Mouse (Mus musculus) common myeloid progenitor, adult 5-6 weeks (primary cell): ENCODE results near the gene Ak1. TPM values are rescaled to one million over a fixed set of nuclear protein-coding genes. Genes with fewer than 3 reads are reported as not detected.

Experiments used
- ATAC-seq: replicated peaks from 2 replicates; pipeline ENCODE4 v1.8.0; 2016; ENCODE audit warnings: low read depth, mild to moderate bottlenecking, moderate TSS enrichment, inconsistent platforms; ENCODE audit not compliant: poor library complexity, severe bottlenecking
- total RNA-seq: library from RNA; stranded (forward); fragments of 200-1000, 187-1606 nt; gene quantifications from 2 replicates; pipeline ENCODE4 v1.2.3, GENCODE M21; 2017

The Ak1 gene
- total RNA-seq, 1 experiment from 2014 or later, result 3.5 TPM

- peak; percentile 50 for ATAC-seq
Observed at GRCm38 (mm10) chr2:32646379-32647056, 25.0 kb downstream of the Ak1 start, which contains the start of gene Eng. Eng (plus strand) TSS chr2:32646595.

- no peak for ATAC-seq
Observed at GRCm38 (mm10) chr2:32647366-32647765, 25.8 kb downstream of the Ak1 start.

- no peak for ATAC-seq
Observed at GRCm38 (mm10) chr2:32653764-32654163, 32.2 kb downstream of the Ak1 start.

GRCm38 (mm10) chr2:32654743-32655393 is 33.3 kb downstream of the Ak1 start:
- peak; percentile 64 for ATAC-seq

GRCm38 (mm10) chr2:32655394-32655744 is 33.8 kb downstream of the Ak1 start:
- ATAC-seq, result no peak

- no peak for ATAC-seq
Observed at GRCm38 (mm10) chr2:32655826-32656225, 34.3 kb downstream of the Ak1 start.

GRCm38 (mm10) chr2:32658873-32659272 is 37.3 kb downstream of the Ak1 start:
- ATAC-seq, result peak; percentile 41

- ATAC-seq, result no peak
Observed at GRCm38 (mm10) chr2:32661509-32662107, 40.0 kb downstream of the Ak1 start.

- ATAC-seq, result no peak
Observed at GRCm38 (mm10) chr2:32662291-32662690, 40.7 kb downstream of the Ak1 start.

- ATAC-seq, result no peak
Observed at GRCm38 (mm10) chr2:32665345-32665744, 43.8 kb downstream of the Ak1 start.

GRCm38 (mm10) chr2:32665853-32666252 is 44.3 kb downstream of the Ak1 start:
- no peak for ATAC-seq

- no peak for ATAC-seq
Observed at GRCm38 (mm10) chr2:32667775-32668174, 46.2 kb downstream of the Ak1 start.

GRCm38 (mm10) chr2:32668176-32668575 is 46.6 kb downstream of the Ak1 start:
- ATAC-seq, result no peak

GRCm38 (mm10) chr2:32669876-32670275 is 48.3 kb downstream of the Ak1 start:
- no peak for ATAC-seq

- no peak for ATAC-seq
Observed at GRCm38 (mm10) chr2:32671147-32671546, 49.6 kb downstream of the Ak1 start.

GRCm38 (mm10) chr2:32671907-32672595 is 50.5 kb downstream of the Ak1 start:
- no peak for ATAC-seq

- ATAC-seq, result no peak
Observed at GRCm38 (mm10) chr2:32673176-32673917, 51.8 kb downstream of the Ak1 start.

GRCm38 (mm10) chr2:32676821-32677220 is 55.3 kb downstream of the Ak1 start:
- ATAC-seq, result no peak

GRCm38 (mm10) chr2:32677683-32678082 is 56.1 kb downstream of the Ak1 start:
- no peak for ATAC-seq

GRCm38 (mm10) chr2:32680051-32680451 is 58.5 kb downstream of the Ak1 start:
- ATAC-seq, result no peak
